Mouse (Mus musculus): ENCODE data around the gene Clp1.

The Clp1 gene

GRCm38 (mm10) chr2:84727172-84727858 is at the start of gene Clp1:
Clp1 (minus strand) TSS chr2:84727350.
- in situ Hi-C loops (cut with MboI; ENCODE audit: unreplicated experiment in 2 of 2), result loop anchor here (5.0 to 10.0 kb wide), 2 partner anchors 50 to 307 kb away; partner anchors contain the start of genes Gm28635 (in 1 of the 2), Med19 (in 1 of the 2), P2rx3 (in 1 of the 2) and Ssrp1 (in 1 of the 2)

GRCm38 (mm10) chr2:84775665-84776064 is 48.5 kb upstream of the Clp1 start:
- in situ Hi-C loops (cut with MboI; ENCODE audit: unreplicated experiment in 2 of 2), result no loop called here

DNA sequence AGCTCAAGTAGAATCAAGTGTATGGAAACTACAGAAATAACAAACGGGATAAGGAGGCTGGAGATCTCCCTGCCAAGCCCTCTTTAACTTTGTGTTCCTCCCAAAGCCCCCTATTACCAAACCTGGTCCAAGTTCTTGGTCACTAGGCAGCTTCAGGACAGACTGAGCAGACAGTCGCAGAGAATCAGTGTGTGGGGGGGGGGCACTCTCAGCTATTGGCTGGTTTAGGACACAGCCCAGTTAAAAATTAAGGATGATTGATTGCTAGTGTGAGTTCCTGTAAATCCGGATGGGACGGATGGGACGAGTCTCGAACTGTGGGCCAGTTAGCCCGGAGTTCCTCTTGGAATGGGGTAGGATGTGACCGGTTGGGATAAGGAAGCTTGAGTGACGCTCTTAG is 48.1 kb upstream of the Clp1 start, which contains the start of gene Serping1:
Gene Serping1 (minus strand): TSS at position 204 of the 400 bp plus-strand sequence.
- in situ Hi-C loops (cut with MboI; ENCODE audit: unreplicated experiment in 2 of 2), result no loop called here

GRCm38 (mm10) chr2:84774751-84775150 is 47.6 kb upstream of the Clp1 start:
- in situ Hi-C loops (cut with MboI; ENCODE audit: unreplicated experiment in 2 of 2), result loop anchor here (25.0 kb wide), 2 partner anchors 312 to 788 kb away; no protein-coding TSS in a partner anchor

GRCm38 (mm10) chr2:84773195-84773594 is 46.0 kb upstream of the Clp1 start:
- in situ Hi-C loops (cut with MboI; ENCODE audit: unreplicated experiment in 2 of 2), result loop anchor here (25.0 kb wide), 2 partner anchors 311 to 789 kb away; no protein-coding TSS in a partner anchor

DNA sequence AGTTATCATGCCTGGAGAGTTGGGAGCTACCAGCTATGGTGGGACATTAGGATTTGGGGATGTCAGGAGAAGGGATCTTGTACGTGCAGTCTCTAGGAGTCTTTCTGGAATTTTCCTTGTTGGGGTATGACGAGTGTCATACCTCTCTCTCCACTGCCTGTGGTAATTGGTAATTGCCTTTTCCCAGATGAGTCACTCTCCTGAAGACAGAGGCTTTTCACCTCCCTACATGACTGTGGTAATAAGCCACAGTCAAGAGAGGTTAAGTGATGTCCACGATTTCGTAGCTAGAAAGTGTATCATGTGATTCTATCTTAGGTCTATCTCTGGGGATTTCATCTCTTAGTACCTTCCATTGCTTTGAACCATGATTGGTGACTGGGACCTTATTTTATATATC is 45.3 kb upstream of the Clp1 start:
- in situ Hi-C loops (cut with MboI; ENCODE audit: unreplicated experiment in 2 of 2), result loop anchor here (25.0 kb wide), 2 partner anchors 310 to 790 kb away; no protein-coding TSS in a partner anchor

DNA sequence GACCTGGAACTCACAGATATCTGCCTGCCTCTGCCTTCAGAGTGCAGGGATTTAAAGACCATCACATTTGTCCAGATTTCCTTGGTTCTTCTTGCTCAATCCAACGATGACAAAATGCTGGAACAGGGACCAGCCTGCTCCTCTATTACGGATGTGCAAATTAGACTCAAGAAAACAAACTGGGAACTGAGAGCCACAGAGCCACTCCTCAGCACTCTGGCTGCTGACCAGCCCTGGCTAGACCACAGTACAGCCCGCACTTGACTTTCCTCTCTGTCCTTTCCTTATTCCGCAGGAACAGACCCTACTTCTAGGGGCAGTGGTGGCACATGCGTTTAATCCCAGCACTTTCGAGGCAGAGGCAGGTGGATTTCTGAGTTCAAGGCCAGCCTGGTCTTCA is 43.4 kb upstream of the Clp1 start:
- in situ Hi-C loops (cut with MboI; ENCODE audit: unreplicated experiment in 2 of 2), result loop anchor here (25.0 kb wide), 2 partner anchors 308 to 792 kb away; no protein-coding TSS in a partner anchor

DNA sequence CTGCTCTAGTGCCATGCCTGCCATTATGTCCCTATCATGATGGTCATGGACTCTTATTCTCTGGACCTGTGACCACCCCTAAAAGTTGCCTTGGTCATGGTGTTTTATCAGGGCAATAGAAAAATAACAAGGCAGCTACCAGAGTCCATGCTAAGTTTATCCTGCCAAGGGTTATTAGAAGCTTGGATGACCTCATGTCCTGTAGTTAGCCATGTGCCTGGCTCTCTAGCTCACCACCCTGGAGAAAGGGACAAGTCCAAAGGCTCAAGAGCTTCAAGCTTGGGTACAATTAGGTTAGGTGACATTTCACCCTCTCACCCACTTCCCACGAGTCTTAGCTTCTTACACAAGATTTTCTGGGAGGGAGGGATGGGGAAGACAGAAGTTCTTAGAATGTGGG is 35.7 kb upstream of the Clp1 start:
- in situ Hi-C loops (cut with MboI; ENCODE audit: unreplicated experiment in 2 of 2), result loop anchor here (25.0 kb wide), 2 partner anchors 301 to 799 kb away; no protein-coding TSS in a partner anchor

GRCm38 (mm10) chr2:84762295-84762694 is 35.1 kb upstream of the Clp1 start:
- in situ Hi-C loops (cut with MboI; ENCODE audit: unreplicated experiment in 2 of 2), result loop anchor here (25.0 kb wide), 2 partner anchors 300 to 800 kb away; no protein-coding TSS in a partner anchor

- in situ Hi-C loops (cut with MboI; ENCODE audit: unreplicated experiment in 2 of 2), result loop anchor here (25.0 kb wide), 2 partner anchors 300 to 800 kb away; no protein-coding TSS in a partner anchor
These were observed 34.7 kb upstream of the Clp1 start for GRCm38 (mm10) chr2:84761840-84762239.

GRCm38 (mm10) chr2:84761309-84761708 is 34.2 kb upstream of the Clp1 start:
- in situ Hi-C loops (cut with MboI; ENCODE audit: unreplicated experiment in 2 of 2), result loop anchor here (25.0 kb wide), 2 partner anchors 299 to 801 kb away; no protein-coding TSS in a partner anchor

DNA sequence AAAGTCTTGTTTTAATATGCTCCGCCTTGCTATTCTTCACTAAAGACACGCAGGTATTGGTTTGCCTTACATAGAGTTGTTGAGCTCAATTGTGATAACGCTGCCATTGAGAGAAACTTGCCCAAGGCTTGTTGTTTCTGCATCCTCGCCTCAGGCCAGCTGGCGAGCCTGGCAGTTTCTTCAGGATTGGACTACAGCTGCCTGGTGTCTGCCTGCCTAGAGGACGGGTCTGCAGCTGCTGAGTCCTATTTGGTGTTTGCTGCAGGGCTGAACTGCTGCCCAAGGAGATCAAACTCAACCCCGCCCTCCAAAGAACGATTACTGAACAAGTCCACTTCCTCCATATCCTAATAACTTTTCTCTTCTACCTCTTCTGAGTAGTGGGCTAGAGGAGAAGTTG is 33.6 kb upstream of the Clp1 start:
- in situ Hi-C loops (cut with MboI; ENCODE audit: unreplicated experiment in 2 of 2), result loop anchor here (25.0 kb wide), 2 partner anchors 298 to 802 kb away; no protein-coding TSS in a partner anchor

GRCm38 (mm10) chr2:84758542-84759127 is 31.5 kb upstream of the Clp1 start:
- in situ Hi-C loops (cut with MboI; ENCODE audit: unreplicated experiment in 2 of 2), result loop anchor here (10.0 to 25.0 kb wide), 3 partner anchors 144 to 804 kb away; no protein-coding TSS in a partner anchor

DNA sequence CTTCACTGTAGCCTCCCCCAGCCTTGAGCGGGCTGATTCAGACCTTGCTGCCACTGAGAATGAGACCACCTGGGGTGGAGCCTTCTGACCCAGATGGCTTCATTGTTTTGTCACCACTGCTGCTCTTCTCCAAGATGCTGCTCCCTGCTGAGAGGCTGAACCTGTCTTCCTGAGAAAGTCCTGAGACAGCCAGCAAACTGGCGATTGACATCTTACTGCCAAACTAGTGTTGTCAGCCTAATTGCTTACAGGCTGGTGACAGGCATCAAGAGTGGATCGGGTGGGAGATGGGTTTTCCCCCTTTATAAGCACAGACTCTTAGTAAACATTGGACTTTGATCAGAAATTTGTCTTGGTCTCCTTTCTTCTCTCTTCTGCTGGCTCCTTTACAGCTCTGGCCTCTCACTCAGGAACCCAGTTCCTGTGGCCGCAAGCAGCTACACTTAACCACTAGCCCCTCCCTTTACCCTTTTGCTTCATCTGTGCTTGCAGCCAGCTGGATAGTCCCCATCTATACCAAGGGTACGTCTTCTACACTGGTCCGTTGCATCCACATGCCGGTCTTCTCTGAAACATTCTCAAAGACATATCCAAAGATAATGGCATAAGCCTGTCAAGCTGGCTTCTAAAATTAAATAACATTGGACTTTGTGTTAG is 30.0 kb upstream of the Clp1 start:
- in situ Hi-C loops (cut with MboI; ENCODE audit: unreplicated experiment in 2 of 2), result loop anchor here (10.0 to 25.0 kb wide), 3 partner anchors 142 to 805 kb away; no protein-coding TSS in a partner anchor

- in situ Hi-C loops (cut with MboI; ENCODE audit: unreplicated experiment in 2 of 2), result loop anchor here (10.0 to 25.0 kb wide), 3 partner anchors 141 to 806 kb away; no protein-coding TSS in a partner anchor
These were observed 29.1 kb upstream of the Clp1 start for GRCm38 (mm10) chr2:84756245-84756644.

GRCm38 (mm10) chr2:84750115-84750514 is 23.0 kb upstream of the Clp1 start:
- in situ Hi-C loops (cut with MboI; ENCODE audit: unreplicated experiment in 2 of 2), result loop anchor here (10.0 to 25.0 kb wide), 3 partner anchors 135 to 812 kb away; no protein-coding TSS in a partner anchor

DNA sequence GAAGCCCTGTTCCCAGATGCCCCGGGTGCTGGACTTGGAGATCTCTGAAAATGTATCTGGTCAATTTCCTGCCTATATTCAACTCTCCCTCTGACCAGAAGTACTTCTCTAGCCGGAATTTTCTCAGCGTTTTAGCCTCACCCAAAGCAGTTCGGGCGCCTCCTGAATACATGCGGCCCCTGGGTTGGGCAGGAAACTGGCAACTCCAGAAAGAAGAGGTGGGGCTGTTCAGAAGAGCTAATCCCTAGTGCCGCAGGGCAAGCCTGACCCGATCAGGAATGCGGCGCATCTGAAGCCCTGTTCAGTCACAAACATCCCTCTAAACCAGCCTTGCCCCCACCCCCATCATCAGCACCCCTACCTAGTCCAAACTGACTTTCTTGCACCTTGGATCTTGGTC is 17.0 kb upstream of the Clp1 start:
- in situ Hi-C loops (cut with MboI; ENCODE audit: unreplicated experiment in 2 of 2), result no loop called here

DNA sequence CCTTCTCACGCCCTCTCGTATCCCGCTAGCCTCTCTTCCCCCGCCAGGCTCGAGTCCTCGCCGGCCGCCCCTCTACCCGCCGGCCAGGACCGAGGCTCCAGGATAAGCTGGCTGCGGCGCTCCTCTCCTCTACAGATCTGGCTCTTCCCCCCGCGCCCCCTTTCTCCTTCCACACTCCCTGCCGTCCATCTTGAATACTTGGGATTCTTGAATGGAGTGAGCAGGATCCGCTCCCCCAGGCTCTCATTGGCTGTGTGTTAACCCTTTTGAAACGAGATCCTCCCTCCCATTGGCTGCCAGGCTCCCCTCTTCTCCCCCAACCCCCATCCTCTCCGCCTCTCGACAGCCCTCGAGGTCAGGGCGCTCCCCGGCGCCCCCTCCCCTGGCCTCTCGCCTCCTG is 16.4 kb upstream of the Clp1 start, which contains the start of gene Gm19426:
Gene Gm19426 (minus strand): TSS at position 95 of the 400 bp plus-strand sequence.
- in situ Hi-C loops (cut with MboI; ENCODE audit: unreplicated experiment in 2 of 2), result no loop called here

- in situ Hi-C loops (cut with MboI; ENCODE audit: unreplicated experiment in 2 of 2), result no loop called here
These were observed 15.5 kb upstream of the Clp1 start for GRCm38 (mm10) chr2:84742451-84743283.
